Mouse (Mus musculus) neural tube, embryonic 11.5 days (tissue): ENCODE measurements at regions not wholly inside any gene's neighbourhood (a gene's known extent, or its start where the extent isn't known, plus 50 kb on each side); places are given as distances from the start of the nearest gene placed in this dataset.

Experiments used
- ATAC-seq: fragments of 200-750 bp; cut with Nextera tagmentation; 2 replicates; pipeline ENCODE4 v1.8.0; 2017; ENCODE audit warnings: moderate number of reproducible peaks, mild to moderate bottlenecking, moderate TSS enrichment, moderate library complexity; ENCODE audit not compliant: insufficient read depth, low FRiP score, low TSS enrichment
- DNase-seq: peaks from one replicate; pipeline ENCODE4 v3.0.0-alpha.2; 2015; ENCODE audit warnings: low spot score
- H3K27ac ChIP-seq: fragments of 300-500 bp; sonication (generic); 2 replicates; pipeline ENCODE4 v1.5.1; 2014; ENCODE audit warnings: low read depth, mild to moderate bottlenecking, low read length
- H3K27me3 ChIP-seq: fragments of 300-500 bp; sonication (generic); 2 replicates; pipeline ENCODE4 v1.6.1; 2014; ENCODE audit warnings: mild to moderate bottlenecking, low read length, mixed read lengths; ENCODE audit not compliant: control insufficient read depth, insufficient read depth
- H3K36me3 ChIP-seq: fragments of 300-500 bp; sonication (generic); 2 replicates; pipeline ENCODE4 v1.6.1; 2014; ENCODE audit warnings: mild to moderate bottlenecking, low read length, moderate library complexity, mixed read lengths; ENCODE audit not compliant: control insufficient read depth, insufficient read depth
- H3K4me1 ChIP-seq: fragments of 300-500 bp; sonication (generic); 2 replicates; pipeline ENCODE4 v1.6.1; 2014; ENCODE audit warnings: low read length, mixed read lengths; ENCODE audit not compliant: control insufficient read depth, insufficient read depth
- H3K4me2 ChIP-seq: fragments of 300-500 bp; sonication (generic); 2 replicates; pipeline ENCODE4 v1.6.1; 2014; ENCODE audit warnings: low read depth, mild to moderate bottlenecking, moderate library complexity
- H3K4me3 ChIP-seq: fragments of 300-500 bp; sonication (generic); 2 replicates; pipeline ENCODE4 v1.5.1; 2014; ENCODE audit warnings: low read depth, low read length
- H3K9ac ChIP-seq: fragments of 300-500 bp; sonication (generic); 2 replicates; pipeline ENCODE4 v1.6.1; 2014; ENCODE audit warnings: mild to moderate bottlenecking, low read length
- H3K9me3 ChIP-seq: fragments of 300-500 bp; sonication (generic); 2 replicates; pipeline ENCODE4 v1.6.1; 2016; ENCODE audit warnings: low read length; ENCODE audit not compliant: control insufficient read depth
- WGBS: fragments of 180-500 bp; shearing (Covaris S2); extraction: QIAGEN DNeasy Blood & Tissue Kit; methylation state at CpG from one replicate; pipeline ENCODE4 v1.1.7; 2014; 5-methylcytosine and 5-hydroxymethylcytosine counted together

GRCm38 (mm10) chr4:95209322-95210119, 157.5 kb upstream of the Jun start:
- Histone ChIP-seq H3K9ac (no peak overlapping the region), H3K36me3 (no peaks in the 10 kb centered on the region), H3K4me3 (no peak overlapping the region), H3K27ac (no peak overlapping the region), H3K4me1 (no peaks in the 10 kb centered on the region), H3K9me3 (no peaks in the 10 kb centered on the region), H3K4me2 (no peak overlapping the region), H3K27me3 (no peaks in the 10 kb centered on the region)
- ATAC-seq (no peak), DNase-seq (no peak)
- WGBS, result 74% methylated on average over 3 of the region's 3 CpGs

- H3K27ac ChIP-seq, result no peak overlapping the region
- 73% methylated on average over 2 of the region's 2 CpGs for WGBS
- no peak overlapping the region for H3K9ac ChIP-seq
- no peak for DNase-seq
- H3K4me3 ChIP-seq, result no peak overlapping the region
- ATAC-seq, result no peak
- H3K4me1 ChIP-seq, result no peaks in the 10 kb centered on the region
- no peak overlapping the region for H3K4me2 ChIP-seq
- no peaks in the 10 kb centered on the region for H3K9me3 ChIP-seq
- H3K36me3 ChIP-seq, result no peaks in the 10 kb centered on the region
- H3K27me3 ChIP-seq, result no peaks in the 10 kb centered on the region
These were observed 160.5 kb upstream of the Jun start for GRCm38 (mm10) chr4:95212561-95212960.

GRCm38 (mm10) chr4:95213026-95213425, 161.0 kb upstream of the Jun start:
- Histone ChIP-seq H3K4me3 (no peak overlapping the region), H3K4me2 (no peak overlapping the region), H3K27me3 (no peaks in the 10 kb centered on the region), H3K27ac (no peak overlapping the region), H3K9ac (no peak overlapping the region), H3K9me3 (no peaks in the 10 kb centered on the region), H3K4me1 (no peaks in the 10 kb centered on the region), H3K36me3 (no peaks in the 10 kb centered on the region)
- ATAC-seq, result no peak
- WGBS, result 82% methylated on average over 3 of the region's 3 CpGs
- DNase-seq, result no peak

GRCm38 (mm10) chr4:95214026-95214425, 162.0 kb upstream of the Jun start:
- WGBS, result 97% methylated on average over 2 of the region's 2 CpGs
- H3K36me3 ChIP-seq, result no peaks in the 10 kb centered on the region
- H3K27ac ChIP-seq, result no peak overlapping the region
- no peaks in the 10 kb centered on the region for H3K27me3 ChIP-seq
- H3K4me3 ChIP-seq, result no peak overlapping the region
- ATAC-seq (no peak), DNase-seq (no peak)
- no peaks in the 10 kb centered on the region for H3K9me3 ChIP-seq
- H3K9ac ChIP-seq, result no peak overlapping the region
- H3K4me1 ChIP-seq, result no peaks in the 10 kb centered on the region
- no peak overlapping the region for H3K4me2 ChIP-seq

- Histone ChIP-seq H3K9me3 (no peaks in the 10 kb centered on the region), H3K27me3 (no peaks in the 10 kb centered on the region), H3K36me3 (no peaks in the 10 kb centered on the region), H3K4me2 (no peak overlapping the region), H3K4me3 (no peak overlapping the region), H3K9ac (no peak overlapping the region), H3K4me1 (no peaks in the 10 kb centered on the region), H3K27ac (no peak overlapping the region)
- no peak for DNase-seq
- 90% methylated on average over 7 of the region's 7 CpGs for WGBS
- ATAC-seq, result no peak
These were observed 163.2 kb upstream of the Jun start for GRCm38 (mm10) chr4:95215187-95215586.

GRCm38 (mm10) chr4:95230461-95230860, 178.4 kb upstream of the Jun start:
- Histone ChIP-seq H3K27ac (no peak overlapping the region), H3K9ac (no peak overlapping the region), H3K9me3 (no peaks in the 10 kb centered on the region), H3K4me1 (no peaks in the 10 kb centered on the region), H3K4me3 (no peak overlapping the region), H3K27me3 (no peaks in the 10 kb centered on the region), H3K36me3 (no peaks in the 10 kb centered on the region), H3K4me2 (no peak overlapping the region)
- 62% methylated on average over 1 of the region's 1 CpGs for WGBS
- ATAC-seq, result no peak
- DNase-seq, result no peak

GRCm38 (mm10) chr4:95233034-95233433, 181.0 kb upstream of the Jun start:
- Histone ChIP-seq H3K4me3 (no peak overlapping the region), H3K27me3 (no peaks in the 10 kb centered on the region), H3K9ac (no peak overlapping the region), H3K36me3 (no peaks in the 10 kb centered on the region), H3K9me3 (no peaks in the 10 kb centered on the region), H3K27ac (no peak overlapping the region), H3K4me1 (no peaks in the 10 kb centered on the region), H3K4me2 (no peak overlapping the region)
- DNase-seq (no peak), ATAC-seq (no peak)

GRCm38 (mm10) chr4:95234030-95234555, 182.1 kb upstream of the Jun start:
- Histone ChIP-seq H3K4me3 (no peak overlapping the region), H3K4me2 (no peak overlapping the region), H3K36me3 (no peaks in the 10 kb centered on the region), H3K4me1 (no peaks in the 10 kb centered on the region), H3K27ac (no peak overlapping the region), H3K9me3 (no peaks in the 10 kb centered on the region), H3K9ac (no peak overlapping the region), H3K27me3 (no peaks in the 10 kb centered on the region)
- ATAC-seq (no peak), DNase-seq (no peak)
- WGBS, result 87% methylated on average over 2 of the region's 2 CpGs

- H3K4me3 ChIP-seq, result no peak overlapping the region
- no peak for DNase-seq
- H3K4me2 ChIP-seq, result no peak overlapping the region
- H3K27me3 ChIP-seq, result no peaks in the 10 kb centered on the region
- WGBS, result 86% methylated on average over 1 of the region's 1 CpGs
- H3K27ac ChIP-seq, result no peak overlapping the region
- no peak for ATAC-seq
- no peaks in the 10 kb centered on the region for H3K4me1 ChIP-seq
- H3K9ac ChIP-seq, result no peak overlapping the region
- H3K36me3 ChIP-seq, result no peaks in the 10 kb centered on the region
- no peaks in the 10 kb centered on the region for H3K9me3 ChIP-seq
These were observed 196.0 kb upstream of the Jun start for GRCm38 (mm10) chr4:95247977-95248376.
